Mouse (Mus musculus): ENCODE measurements at regions not wholly inside any gene's neighbourhood (a gene's known extent, or its start where the extent isn't known, plus 50 kb on each side); places are given as distances from the start of the nearest gene placed in this dataset.
A peak's percentile ranks its signal among the peaks of the same experiment; 100 is the strongest.

- no peak for DNase-seq
Measured at GRCm38 (mm10) chr19:30289721-30290120, 57.0 kb downstream of the Mbl2 start.

DNA sequence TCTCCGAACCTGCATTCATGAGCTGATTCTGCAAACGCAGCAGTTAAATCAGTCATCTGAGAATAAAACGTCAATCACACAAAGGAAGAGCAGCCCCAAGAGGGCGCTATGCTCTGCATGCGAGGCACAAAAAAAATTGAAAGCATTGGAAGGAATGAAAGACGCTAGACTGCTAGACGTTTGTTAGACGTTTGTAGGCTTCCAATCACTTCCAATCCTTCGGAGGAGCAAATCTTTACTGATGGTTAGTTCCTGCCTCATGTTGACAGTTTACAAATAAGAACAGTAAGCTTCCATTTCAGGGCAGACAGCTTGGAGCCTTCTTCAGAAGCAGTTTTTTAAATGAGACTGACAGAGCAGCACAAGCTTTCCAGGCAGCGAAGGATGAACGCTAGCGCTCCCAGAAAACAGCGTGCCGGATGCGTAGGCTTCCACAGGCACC, 62.5 kb downstream of the Mbl2 start:
- DNase-seq: no peak

- DNase-seq: no peak
Measured at GRCm38 (mm10) chr19:30296024-30296423, 63.3 kb downstream of the Mbl2 start.

- no peak for DNase-seq
Measured at GRCm38 (mm10) chr19:30299536-30299935, 66.8 kb downstream of the Mbl2 start.

DNA sequence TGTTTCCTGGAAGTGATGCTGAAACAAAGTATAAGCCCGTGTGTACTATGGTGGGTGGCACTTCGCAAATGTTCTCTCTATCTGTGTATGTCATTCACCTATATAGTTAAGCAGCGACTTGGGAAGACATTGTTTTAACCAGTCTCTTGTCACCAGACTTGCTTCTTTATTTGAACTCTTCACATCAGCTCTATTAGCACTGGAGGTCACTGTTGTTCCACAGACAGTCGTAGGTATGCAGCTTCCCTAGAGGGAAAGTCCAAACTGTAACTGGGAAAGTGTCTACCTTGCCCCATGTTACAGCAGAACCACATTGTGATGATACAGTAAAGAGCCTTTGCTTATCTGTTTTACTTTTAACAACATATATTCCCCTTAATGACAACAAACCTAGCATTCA, 69.5 kb downstream of the Mbl2 start:
- no peak for DNase-seq

DNA sequence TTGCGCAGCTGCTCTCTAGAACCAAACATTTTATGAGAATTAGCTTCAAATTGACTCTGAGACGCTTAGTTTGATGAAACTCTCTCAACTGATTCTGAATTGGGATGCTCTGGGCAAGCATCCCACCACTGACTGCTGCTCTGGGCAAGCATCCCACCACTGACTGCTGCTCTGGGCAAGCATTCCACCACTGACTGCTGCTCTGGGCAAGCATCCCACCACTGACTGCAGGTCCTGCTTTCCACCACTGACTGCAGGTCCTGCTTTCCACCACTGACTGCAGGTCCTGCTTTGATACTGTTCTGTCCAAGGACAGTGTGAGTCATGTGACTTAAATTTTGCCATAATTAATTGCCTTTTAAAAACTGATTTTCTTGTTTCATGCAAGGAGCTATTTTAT, 73.6 kb downstream of the Mbl2 start:
- no peak for DNase-seq

GRCm38 (mm10) chr19:30306919-30307318, 74.2 kb downstream of the Mbl2 start:
- no peak for DNase-seq

DNA sequence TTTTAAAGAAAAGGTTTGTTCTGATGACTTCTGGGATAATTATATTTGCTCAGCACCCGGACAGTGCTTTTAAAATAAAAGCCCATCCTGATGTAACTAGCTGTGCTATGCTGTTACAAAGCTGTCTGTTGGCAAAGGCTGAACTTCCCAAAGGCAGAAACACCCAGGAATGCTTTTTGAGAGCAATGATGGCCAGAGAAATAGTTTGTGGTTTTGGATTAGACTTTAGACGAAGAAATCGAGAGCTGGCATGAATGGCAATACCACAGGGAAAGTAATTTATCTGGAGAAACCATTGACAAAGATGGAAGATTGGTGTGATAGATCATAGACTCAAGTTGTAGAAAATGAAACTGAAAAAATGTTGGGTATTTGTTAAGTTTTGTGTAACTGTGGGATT, 84.6 kb downstream of the Mbl2 start:
- no peak for DNase-seq

- DNase-seq: no peak
Measured at GRCm38 (mm10) chr19:30327693-30328092, 95.0 kb downstream of the Mbl2 start.

- no peak for DNase-seq
Measured at GRCm38 (mm10) chr19:30328886-30329285, 96.1 kb downstream of the Mbl2 start.

DNA sequence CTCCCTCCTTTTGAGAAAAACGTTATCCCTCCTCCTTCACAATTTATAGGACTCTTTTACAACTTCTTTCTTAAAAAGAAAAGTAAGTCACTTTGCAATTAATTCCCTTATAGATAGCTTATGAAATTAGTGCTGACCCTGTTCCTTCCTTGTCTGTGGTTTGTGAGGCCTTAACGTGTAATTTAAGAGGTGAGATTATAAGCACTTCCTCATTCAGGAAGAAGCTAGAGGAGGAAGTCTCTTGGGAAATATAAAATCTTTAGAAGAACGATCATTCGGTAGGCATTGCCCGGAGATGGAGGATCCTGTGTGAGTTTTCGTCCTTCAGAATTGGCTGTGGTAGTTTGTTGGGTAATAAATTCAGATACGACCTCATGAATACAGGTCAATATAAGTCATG, 98.0 kb downstream of the Mbl2 start:
- no peak for DNase-seq

GRCm38 (mm10) chr19:30331850-30332249, 99.1 kb downstream of the Mbl2 start:
- DNase-seq: no peak

GRCm38 (mm10) chr19:30344401-30344800, 111.7 kb downstream of the Mbl2 start:
- DNase-seq: no peak

DNA sequence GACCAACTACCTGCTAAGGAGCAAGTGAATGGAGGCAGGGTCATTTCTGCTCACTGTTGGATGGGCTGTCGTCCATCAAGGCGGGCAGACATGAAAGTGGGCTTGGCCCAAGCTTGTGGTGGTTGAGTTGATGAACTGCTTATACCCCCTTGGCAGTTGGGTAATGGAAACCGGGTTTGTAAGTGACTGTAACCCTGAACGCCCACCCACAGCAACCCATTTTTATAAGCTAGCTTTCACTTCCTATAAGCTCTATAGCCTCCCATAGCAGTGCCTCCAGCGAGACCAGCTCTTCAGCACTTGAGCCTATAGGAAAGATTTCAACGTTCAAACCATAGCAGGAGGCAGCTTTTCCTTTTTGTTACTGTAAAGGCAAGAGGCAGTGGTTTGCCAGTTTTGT, 116.2 kb downstream of the Mbl2 start:
- peak; percentile 71 for DNase-seq

GRCm38 (mm10) chr19:30354981-30355380, 122.2 kb downstream of the Mbl2 start:
- DNase-seq: no peak

- DNase-seq: no peak
Measured at GRCm38 (mm10) chr19:30358961-30359360, 126.2 kb downstream of the Mbl2 start.

DNA sequence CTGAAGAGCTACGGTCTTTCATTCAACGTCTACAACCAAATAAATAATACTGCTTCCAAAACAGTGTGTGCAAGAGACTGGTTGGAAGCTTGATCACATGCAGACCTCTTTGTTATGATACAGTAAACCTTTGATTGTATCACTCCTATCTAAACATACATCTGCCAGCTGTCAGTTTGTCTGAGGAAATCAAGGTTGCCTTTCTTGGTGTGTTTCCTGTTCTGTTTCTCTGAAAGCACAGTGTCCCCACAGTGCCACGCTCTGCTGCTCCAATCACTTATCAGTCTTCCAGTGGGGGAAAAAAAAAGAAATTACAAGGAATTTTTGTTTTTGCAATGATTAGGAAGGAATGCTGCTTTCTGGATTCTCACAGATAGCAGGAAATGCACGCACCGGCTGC, 139.2 kb downstream of the Mbl2 start:
- DNase-seq: no peak

DNA sequence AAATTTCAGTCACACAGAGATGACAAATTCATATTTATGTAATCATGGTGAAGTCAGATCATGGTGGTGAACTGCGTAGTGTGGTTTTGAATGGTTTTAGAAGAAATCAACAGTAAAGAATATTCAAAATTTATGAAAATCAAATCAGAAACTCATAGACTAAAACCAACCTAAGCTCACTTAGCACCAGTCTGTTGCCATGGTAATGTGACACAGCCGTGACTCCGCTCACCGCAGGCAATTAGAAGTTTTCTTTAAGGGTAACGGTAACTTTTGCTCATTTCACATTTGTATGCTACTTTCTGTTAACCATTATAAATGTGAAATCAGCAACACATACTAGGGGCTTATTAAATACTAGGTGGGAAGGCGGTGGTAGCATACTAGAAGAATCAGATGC, 147.0 kb downstream of the Mbl2 start:
- no peak for DNase-seq

DNA sequence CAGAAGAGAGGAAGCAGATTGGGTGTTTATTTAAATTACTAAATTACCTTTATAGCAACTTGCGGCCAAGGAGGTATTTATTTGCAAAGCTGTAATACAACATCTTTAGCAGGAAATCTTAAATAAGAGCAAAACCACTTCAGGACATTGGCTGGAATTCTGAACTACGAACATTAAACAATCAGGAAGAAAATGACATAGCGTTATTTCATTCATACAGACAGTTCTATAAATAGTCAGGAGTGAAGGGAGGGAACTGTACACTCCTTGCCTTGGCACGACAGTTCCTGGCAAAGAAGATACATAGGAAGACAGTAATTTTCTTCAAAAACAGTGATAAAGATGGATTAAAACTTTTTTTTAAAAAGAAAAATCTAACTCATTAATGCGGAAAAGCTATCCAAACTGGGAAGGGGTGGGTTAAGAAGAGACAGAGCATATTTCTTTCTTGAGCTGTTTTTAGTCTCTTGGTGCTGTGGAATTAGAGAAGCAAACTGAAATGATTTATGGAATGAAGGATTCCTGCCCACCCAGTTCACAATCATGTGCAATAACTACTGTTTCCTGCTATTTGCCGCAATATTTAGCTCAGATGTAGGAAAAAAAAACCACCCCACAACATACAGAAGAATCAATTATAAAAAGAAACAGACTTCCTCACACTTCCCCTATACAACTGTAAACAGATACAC, 147.9 kb downstream of the Mbl2 start:
- no peak for DNase-seq

GRCm38 (mm10) chr19:30393791-30394190, 155.7 kb downstream of the Dkk1 start:
- no peak for DNase-seq

- no peak for DNase-seq
Measured at GRCm38 (mm10) chr19:30406943-30407342, 142.5 kb downstream of the Dkk1 start.

DNA sequence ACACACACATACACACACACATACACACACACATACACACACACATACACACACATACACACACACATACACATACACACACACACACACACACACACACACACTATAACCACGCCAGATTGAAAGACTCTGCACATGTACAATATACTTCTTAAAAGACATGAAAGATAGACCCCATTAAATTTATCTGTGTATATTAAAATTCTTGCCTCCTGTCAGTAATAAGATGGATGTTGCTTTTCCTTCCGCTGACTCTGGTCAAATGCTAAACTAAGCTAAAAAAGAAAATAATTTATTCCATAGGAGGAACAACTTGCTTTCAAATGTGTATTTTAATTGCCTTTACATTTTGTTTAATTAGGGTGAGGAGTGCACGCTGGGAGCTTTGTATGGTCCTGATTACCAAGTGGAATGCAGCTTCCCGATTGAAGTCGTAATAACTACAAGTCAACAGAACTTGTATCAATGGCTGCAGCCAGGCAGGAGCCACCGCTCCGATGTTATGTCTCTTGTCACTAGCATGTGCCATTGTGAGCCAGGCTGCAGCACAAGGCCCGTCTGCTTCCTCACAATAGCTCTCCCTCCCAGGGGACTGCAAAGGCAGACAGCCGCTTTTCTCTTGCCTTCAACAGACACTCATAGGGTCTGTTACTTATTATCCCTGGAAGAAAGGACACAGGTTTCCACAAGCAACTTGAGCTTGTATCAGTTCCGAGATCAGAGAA, 129.7 kb downstream of the Dkk1 start:
- DNase-seq: no peak

DNA sequence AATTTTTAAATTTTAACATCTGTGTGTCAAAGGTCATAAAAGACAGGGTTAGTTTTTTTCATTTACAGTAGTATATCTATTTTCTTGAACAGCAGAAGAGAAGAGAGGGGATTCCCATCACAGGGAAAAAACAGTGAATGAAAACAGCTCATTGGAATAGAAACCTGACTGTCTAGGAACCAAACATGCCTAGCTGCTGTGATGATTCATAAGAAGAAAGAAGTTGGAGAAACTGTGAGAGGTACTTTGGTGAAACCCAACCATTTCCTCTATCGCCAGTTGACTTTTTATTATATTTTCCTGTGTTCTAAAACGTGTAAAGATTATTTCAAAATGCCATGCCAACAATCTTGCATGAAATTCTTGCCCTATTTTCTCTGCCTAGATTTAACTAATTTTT, 123.8 kb downstream of the Dkk1 start:
- DNase-seq: no peak

GRCm38 (mm10) chr19:30427484-30427883, 122.0 kb downstream of the Dkk1 start:
- DNase-seq: no peak

DNA sequence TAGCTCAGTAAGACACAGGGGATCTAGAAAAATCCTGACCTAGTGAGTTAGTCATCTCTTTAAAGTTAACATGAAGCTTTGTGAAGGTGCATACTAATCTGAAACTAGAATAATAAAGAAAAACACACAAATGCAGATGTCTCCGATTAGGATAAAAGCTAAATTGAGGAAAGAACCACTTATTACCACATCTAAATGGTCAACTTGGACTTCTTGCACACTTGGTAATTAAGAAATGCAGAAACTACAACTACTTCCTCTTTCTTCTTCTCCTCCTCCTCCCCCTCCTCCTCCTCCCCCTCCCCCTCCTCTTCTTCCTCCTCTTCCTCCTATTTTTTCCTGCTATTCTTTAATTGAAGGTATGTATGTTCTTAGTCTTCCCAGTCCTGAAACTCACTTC, 116.3 kb downstream of the Dkk1 start:
- no peak for DNase-seq
